Mouse (Mus musculus): ENCODE measurements around the gene Ampd1. TPM values are rescaled to one million over a fixed set of nuclear protein-coding genes. Genes with fewer than 3 reads are reported as not detected.
A peak's percentile ranks its signal among the peaks of the same experiment; 100 is the strongest.

Gene Ampd1
- polyA plus RNA-seq, 1 experiment from 2014 or later = 0.09 TPM

DNA sequence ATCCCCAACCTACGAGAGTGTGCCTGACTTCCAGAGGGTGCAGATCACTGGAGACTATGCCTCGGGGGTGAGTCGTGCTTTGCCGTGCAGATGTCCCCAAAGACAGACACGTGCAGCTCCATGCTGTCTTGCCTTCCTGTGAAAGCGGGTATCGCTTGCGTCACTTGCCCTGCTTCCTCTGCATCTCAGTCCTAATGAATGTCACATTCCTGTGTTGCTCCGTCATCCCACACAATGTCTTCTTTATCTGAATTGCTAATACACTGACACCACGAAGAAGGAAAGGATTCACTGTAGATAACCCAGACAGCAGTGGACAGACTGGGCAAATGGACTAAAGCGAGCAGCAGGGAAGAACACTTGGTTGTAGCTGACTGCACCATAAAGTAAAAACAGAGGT lies 7.2 kb downstream of the Ampd1 start:
- Histone ChIP-seq H3K4me3 (no peak overlapping the region), H3K4me1 (no peaks in the 10 kb centered on the region), H3K9me3 (no peaks in the 10 kb centered on the region), H3K27ac (replicated peaks) (no peak overlapping the region), H3K9ac (replicated peaks) (no peak overlapping the region), H3K27me3 (no peaks in the 10 kb centered on the region), H3K36me3 (no peaks in the 10 kb centered on the region), H3K4me2 (replicated peaks) (no peak overlapping the region)
- 72% methylated on average over 11 of the region's 11 CpGs for WGBS
- ATAC-seq (replicated peaks) = no peak

DNA sequence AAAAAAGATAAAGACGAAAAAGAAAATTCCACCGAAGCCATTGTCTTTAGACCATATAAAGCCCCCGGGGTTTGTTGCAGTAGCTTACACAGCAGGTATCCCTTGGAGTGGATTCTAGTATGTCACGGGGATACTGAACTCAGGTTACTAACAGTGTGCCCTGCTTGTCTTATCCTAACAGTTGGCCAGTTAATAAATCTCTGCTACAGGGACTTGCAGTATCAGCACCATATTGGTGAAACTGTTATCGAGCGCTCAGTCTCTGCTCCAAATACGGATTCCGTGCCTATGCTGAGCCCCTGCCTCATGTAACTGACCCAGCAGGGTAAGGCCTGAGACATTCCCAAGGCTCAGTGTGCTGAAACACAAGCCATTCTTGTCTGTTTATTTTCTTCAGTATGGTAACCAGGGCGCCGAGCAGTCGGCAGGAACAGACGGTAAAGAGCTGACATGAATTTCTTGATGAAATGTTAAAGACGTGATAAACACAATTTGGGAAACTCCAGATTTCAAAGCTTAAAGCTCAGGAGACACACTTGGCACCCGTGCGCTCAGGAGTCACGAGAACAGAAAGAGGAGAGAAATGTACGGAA lies 8.1 kb downstream of the Ampd1 start:
- Histone ChIP-seq H3K9me3 (no peaks in the 10 kb centered on the region), H3K4me1 (no peaks in the 10 kb centered on the region), H3K9ac (replicated peaks) (no peak overlapping the region), H3K4me3 (no peak overlapping the region), H3K4me2 (replicated peaks) (no peak overlapping the region), H3K27ac (replicated peaks) (no peak overlapping the region), H3K27me3 (no peaks in the 10 kb centered on the region), H3K36me3 (no peaks in the 10 kb centered on the region)
- WGBS = 81% methylated on average over 17 of the region's 17 CpGs
- ATAC-seq (replicated peaks) = no peak

DNA sequence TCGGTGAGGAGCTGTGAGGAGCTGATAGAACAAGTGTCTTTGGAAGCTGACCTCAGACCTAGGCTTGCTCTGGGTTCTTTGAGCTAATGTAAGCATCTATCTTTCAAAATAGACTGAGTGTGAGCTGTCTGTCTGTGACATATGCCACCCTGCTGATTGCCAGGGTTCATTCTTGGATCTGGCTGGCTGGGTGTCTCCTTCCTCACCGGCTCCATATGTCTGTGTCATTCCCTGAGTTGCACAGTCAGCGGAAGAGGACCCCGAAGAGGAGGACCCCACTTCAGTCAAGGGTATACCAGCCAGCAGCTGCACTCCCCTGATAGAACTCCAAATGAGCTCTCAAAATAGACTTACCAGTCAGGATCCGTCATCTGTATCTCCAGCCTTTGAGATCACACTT lies 8.9 kb downstream of the Ampd1 start:
- WGBS = 86% methylated on average over 5 of the region's 5 CpGs
- H3K9ac ChIP-seq (replicated peaks) = no peak overlapping the region
- no peaks in the 10 kb centered on the region for H3K9me3 ChIP-seq
- no peak overlapping the region for H3K4me2 ChIP-seq (replicated peaks)
- H3K36me3 ChIP-seq = no peaks in the 10 kb centered on the region
- H3K4me1 ChIP-seq = no peaks in the 10 kb centered on the region
- no peak overlapping the region for H3K27ac ChIP-seq (replicated peaks)
- no peak overlapping the region for H3K4me3 ChIP-seq
- no peak for ATAC-seq (replicated peaks)
- no peaks in the 10 kb centered on the region for H3K27me3 ChIP-seq

DNA sequence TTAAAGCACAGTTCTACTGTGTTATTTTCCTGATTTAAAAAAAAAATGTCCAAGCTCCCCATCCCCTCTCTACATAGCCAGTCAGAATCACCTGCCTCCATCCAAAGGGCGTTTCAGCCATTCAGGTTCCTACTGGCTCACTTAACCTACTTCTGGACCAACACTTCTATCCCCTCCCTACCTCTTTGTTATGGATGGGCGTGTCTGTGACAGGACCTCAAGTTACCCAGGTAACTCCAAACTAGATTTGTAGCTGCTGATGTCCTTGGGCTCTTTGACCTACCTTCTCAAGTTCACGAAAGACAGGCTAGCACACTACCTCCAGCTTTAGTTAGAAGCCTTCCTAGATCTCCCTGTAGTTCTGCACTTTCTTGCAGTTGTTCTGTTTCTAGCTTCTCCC lies 12.2 kb downstream of the Ampd1 start:
- 80% methylated on average over 3 of the region's 3 CpGs for WGBS
- Histone ChIP-seq H3K9ac (replicated peaks) (no peak overlapping the region), H3K27me3 (no peaks in the 10 kb centered on the region), H3K4me2 (replicated peaks) (no peak overlapping the region), H3K4me3 (no peak overlapping the region), H3K27ac (replicated peaks) (no peak overlapping the region), H3K36me3 (no peaks in the 10 kb centered on the region), H3K9me3 (no peaks in the 10 kb centered on the region), H3K4me1 (no peaks in the 10 kb centered on the region)
- ATAC-seq (replicated peaks) = no peak

DNA sequence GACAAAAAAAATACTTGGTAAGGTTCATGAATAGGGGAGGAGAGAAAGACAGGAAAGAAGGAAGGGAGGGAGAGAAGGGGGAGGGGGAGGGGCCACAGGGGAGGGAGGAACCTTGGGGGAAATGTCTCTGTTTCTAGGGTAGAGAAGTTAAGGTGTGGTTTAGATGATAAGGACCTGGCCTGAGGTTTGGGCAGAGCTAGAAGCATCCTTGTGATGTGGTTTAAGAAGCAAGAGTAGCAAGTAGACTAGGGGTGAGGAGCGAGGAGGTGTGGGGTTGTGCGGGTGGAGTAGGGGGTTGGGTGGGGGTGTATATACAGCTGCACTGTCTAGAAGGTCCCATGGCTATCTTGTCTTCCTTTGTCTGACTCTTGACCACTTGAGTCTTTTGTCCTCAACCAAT lies 17.9 kb downstream of the Ampd1 start:
- Histone ChIP-seq H3K4me2 (replicated peaks) (no peak overlapping the region), H3K27me3 (no peaks in the 10 kb centered on the region), H3K4me3 (no peak overlapping the region), H3K27ac (replicated peaks) (no peak overlapping the region), H3K4me1 (no peaks in the 10 kb centered on the region), H3K9ac (replicated peaks) (no peak overlapping the region), H3K36me3 (no peaks in the 10 kb centered on the region), H3K9me3 (no peaks in the 10 kb centered on the region)
- no peak for ATAC-seq (replicated peaks)
- 97% methylated on average over 2 of the region's 2 CpGs for WGBS

DNA sequence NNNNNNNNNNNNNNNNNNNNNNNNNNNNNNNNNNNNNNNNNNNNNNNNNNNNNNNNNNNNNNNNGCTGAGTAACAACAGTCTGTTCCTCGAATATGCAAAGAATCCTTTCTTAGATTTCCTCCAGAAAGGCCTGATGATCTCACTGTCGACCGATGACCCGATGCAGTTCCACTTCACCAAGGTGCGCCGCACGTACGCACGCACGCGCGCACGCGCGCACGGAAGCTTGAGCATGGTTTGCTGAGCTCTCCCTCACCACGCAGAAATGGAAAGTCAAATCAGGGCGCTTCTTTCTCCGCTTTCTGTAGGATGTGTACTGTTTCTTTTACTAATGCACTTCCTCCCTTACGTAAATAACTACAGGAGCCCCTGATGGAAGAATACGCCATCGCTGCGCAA lies 24.8 kb downstream of the Ampd1 start:
- no peak overlapping the region for H3K27ac ChIP-seq (replicated peaks)
- H3K9ac ChIP-seq (replicated peaks) = no peak overlapping the region
- no peak for ATAC-seq (replicated peaks)
- H3K4me3 ChIP-seq = no peak overlapping the region
- H3K36me3 ChIP-seq = no peaks in the 10 kb centered on the region
- H3K9me3 ChIP-seq = no peaks in the 10 kb centered on the region
- H3K4me1 ChIP-seq = peaks cover 14% of the 10 kb centered on the region
- 0 out of 2 replicates have a peak, but pooled peaks cover 4% of the 10 kb centered on the region for H3K27me3 ChIP-seq
- H3K4me2 ChIP-seq (replicated peaks) = no peak overlapping the region
- 82% methylated on average over 23 of the region's 23 CpGs for WGBS

DNA sequence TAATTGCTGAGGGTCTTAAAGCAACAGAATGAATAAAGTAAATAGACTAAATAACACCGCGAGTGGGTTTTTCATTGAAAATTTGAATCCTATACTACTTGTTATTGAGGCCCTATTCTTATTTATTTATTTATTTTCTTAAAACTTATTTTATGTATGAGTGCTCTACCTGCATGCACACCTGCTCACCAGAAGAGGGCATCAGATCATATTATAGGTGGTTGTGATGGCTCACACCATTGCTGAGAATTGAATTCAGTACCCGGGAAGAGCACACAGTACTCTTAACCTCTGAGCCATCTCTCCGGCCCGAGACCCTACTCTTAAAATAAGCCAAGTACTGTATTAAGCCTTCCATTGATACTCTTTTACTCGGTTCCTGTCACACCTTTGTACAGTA lies 25.9 kb downstream of the Ampd1 start:
- Histone ChIP-seq H3K27me3 (peaks cover 11% of the 10 kb centered on the region; the same call in 1 of the 2 replicates), H3K4me2 (replicated peaks) (no peak overlapping the region), H3K9ac (replicated peaks) (no peak overlapping the region), H3K27ac (replicated peaks) (no peak overlapping the region), H3K4me3 (no peak overlapping the region), H3K4me1 (peaks cover 14% of the 10 kb centered on the region), H3K36me3 (no peaks in the 10 kb centered on the region), H3K9me3 (no peaks in the 10 kb centered on the region)
- WGBS = 83% methylated on average over 6 of the region's 6 CpGs
- ATAC-seq (replicated peaks) = no peak

DNA sequence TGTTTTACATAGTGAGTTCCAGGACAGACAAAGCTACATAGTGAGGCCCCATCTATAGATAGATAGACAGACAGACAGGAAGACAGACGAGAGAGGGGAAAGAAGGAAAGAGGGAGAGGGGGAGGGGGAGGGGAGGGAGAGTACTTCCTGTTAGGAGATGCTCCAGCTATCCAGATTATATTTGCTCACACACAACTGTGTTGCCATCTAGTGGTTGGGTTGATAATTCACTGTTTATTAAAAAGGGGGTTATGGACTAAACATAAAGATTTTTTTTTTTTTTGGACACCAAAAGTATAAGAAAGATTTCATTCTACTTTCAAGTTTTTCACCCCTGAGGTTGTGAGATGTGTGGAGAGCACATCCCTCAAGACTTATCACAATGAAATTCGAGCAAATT lies 26.9 kb downstream of the Ampd1 start:
- H3K4me2 ChIP-seq (replicated peaks) = no peak overlapping the region
- peaks cover 11% of the 10 kb centered on the region; the same call in 1 of the 2 replicates for H3K27me3 ChIP-seq
- H3K36me3 ChIP-seq = no peaks in the 10 kb centered on the region
- H3K4me1 ChIP-seq = peaks cover 14% of the 10 kb centered on the region
- H3K9ac ChIP-seq (replicated peaks) = no peak overlapping the region
- no peak for ATAC-seq (replicated peaks)
- 74% methylated on average over 2 of the region's 2 CpGs for WGBS
- H3K9me3 ChIP-seq = no peaks in the 10 kb centered on the region
- no peak overlapping the region for H3K27ac ChIP-seq (replicated peaks)
- no peak overlapping the region for H3K4me3 ChIP-seq

DNA sequence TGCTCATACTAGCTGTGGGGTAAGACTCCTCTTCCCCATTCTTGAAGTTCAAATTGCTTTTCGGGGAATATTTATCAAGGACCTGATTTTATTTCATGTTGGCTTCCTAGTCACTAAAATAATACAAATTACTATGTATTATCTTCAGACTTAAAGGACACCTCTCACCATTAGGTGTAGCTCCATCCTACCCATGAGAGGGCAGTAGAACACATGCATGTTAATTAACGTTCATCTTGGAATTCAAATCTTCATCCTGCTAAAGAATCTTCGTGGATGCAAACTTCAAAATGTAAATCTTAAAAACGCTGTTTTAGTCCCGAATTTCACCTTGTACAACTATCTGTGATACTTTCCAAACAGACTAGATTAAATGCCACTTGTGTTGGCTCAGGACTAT lies 27.4 kb downstream of the Ampd1 start:
- no peak overlapping the region for H3K27ac ChIP-seq (replicated peaks)
- H3K9ac ChIP-seq (replicated peaks) = no peak overlapping the region
- H3K4me3 ChIP-seq = no peak overlapping the region
- ATAC-seq (replicated peaks) = no peak
- 66% methylated on average over 5 of the region's 5 CpGs for WGBS
- peaks cover 14% of the 10 kb centered on the region for H3K4me1 ChIP-seq
- no peak overlapping the region for H3K4me2 ChIP-seq (replicated peaks)
- peaks cover 11% of the 10 kb centered on the region; the same call in 1 of the 2 replicates for H3K27me3 ChIP-seq
- H3K36me3 ChIP-seq = no peaks in the 10 kb centered on the region
- H3K9me3 ChIP-seq = no peaks in the 10 kb centered on the region

DNA sequence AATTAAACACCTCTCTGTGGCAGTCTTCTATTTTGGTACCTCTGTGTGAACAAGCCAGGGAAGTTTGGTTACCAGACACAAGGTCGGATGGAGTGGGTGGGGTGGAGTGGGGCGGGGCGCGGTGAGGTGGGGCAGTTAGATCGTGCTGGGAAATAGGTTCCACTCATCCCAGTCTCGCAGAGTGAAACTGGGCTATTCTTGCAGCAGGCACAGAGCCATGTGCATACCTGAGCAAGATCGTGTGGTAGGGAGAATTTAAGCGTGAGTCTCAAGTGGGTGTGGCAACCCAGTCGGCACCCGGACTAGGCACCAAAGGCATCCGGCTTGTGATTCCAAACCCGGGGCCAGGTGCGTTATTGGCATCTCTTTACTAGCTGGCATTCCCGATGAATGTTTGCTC lies 28.1 kb downstream of the Ampd1 start:
- peak; percentile 20 for ATAC-seq (replicated peaks)
- peak overlapping the region; percentile 91 for H3K4me2 ChIP-seq (replicated peaks)
- H3K4me1 ChIP-seq = peaks cover 14% of the 10 kb centered on the region
- H3K9ac ChIP-seq (replicated peaks) = peak overlapping the region; percentile 49
- H3K27me3 ChIP-seq = peaks cover 11% of the 10 kb centered on the region; the same call in 1 of the 2 replicates
- H3K4me3 ChIP-seq = peak overlapping the region; percentile 55
- 1% methylated on average over 14 of the region's 14 CpGs for WGBS
- no peaks in the 10 kb centered on the region for H3K9me3 ChIP-seq
- H3K27ac ChIP-seq (replicated peaks) = no peak overlapping the region
- no peaks in the 10 kb centered on the region for H3K36me3 ChIP-seq

DNA sequence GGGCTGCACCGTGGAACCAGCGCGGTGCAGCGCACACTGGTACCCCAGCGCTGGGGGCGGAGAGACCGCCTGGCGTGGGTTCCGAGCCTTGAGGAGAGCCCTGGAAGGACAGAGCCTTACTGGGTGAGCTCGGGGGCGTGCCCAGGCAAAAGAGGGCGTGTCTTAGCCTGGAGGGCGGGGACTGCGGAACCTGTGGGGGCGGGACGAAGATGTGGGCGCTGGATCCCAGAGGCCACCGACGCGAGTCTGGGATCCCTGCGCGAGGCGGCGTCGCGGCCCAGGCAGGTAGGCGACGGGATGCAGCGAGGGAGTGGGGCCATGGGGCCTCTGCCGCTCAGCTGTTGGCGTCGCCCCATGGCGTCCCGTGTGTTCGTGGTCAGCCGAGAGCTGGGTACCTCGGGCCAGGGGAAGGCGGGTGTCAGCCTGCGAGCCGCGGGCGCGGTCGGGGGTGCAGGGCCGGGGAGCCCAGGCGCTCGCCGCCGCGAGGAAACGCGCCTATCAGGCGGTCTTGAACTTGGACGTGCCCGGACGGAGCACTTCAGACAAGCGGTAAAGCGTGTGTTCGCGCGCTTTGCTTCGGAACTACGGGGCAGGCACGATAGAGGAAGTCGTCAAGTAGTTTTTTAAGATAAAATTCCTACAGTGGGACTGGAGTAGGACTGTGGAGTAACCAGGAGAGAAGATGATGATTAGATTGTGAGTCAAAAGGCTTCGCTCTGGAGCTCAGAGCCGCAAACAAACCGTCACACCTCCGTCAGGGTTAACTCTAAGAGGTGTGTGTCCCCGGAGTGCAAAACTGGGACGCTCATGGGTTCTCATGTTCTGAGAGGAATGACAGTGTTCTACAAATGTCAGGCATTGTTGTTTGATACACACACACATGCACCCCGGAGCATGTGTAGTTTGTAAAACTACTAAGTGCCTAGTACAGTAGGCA lies 28.9 kb downstream of the Ampd1 start, which contains the start of gene Dennd2c:
Gene Dennd2c (plus strand): TSS at position 151 of the 937 bp plus-strand sequence.
- peak within 1 kb of the TSS; percentile 55 for H3K4me3 ChIP-seq

DNA sequence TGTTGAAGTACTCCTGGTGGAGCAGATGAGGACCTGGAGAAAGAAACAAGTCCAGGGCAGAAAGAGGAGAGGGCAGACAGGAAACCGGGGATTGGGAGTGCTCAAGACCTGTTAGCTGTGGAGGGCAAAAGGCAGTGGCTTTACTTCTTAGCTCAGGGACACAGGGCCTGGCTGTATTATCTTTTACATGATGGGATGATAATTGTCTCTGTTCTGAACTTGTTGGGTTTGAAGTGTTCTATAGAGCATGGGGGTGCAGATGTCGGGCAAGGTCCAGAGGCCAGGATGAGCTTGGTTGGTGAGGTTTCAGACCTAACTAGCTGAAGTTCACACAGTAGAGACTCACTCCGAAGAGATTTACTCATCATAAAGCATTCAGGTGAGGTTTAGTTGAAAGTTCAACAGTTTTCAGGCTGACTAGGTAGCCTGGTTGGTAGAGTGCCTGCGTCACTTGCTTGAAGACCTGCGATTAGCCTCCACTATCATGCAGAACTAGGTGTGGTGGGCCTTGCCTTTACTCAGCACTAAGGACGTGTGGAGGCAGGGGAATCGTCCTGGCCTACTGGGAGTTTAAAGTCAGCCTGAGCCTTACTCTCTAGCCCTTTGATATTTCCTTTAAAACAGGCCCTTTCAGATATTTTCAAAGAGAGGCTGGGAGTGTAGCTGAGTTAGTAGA lies 33.9 kb downstream of the Ampd1 start:
- no peak overlapping the region for H3K4me2 ChIP-seq (replicated peaks)
- H3K9ac ChIP-seq (replicated peaks) = no peak overlapping the region
- ATAC-seq (replicated peaks) = no peak
- 86% methylated on average over 7 of the region's 7 CpGs for WGBS
- H3K4me1 ChIP-seq = peaks cover 4% of the 10 kb centered on the region; the same call in 1 of the 2 replicates
- no peaks in the 10 kb centered on the region for H3K9me3 ChIP-seq
- H3K36me3 ChIP-seq = no peaks in the 10 kb centered on the region
- H3K27ac ChIP-seq (replicated peaks) = no peak overlapping the region
- peaks cover 11% of the 10 kb centered on the region; the same call in 1 of the 2 replicates for H3K27me3 ChIP-seq
- no peak overlapping the region for H3K4me3 ChIP-seq

More for the DNA sequence above, 28.9 kb downstream of the Ampd1 start, which contains the start of gene Dennd2c:
- Histone ChIP-seq H3K9me3 (no peaks in the 10 kb centered on the region), H3K4me1 (peaks cover 14% of the 10 kb centered on the region), H3K27me3 (peaks cover 11% of the 10 kb centered on the region; the same call in 1 of the 2 replicates), H3K27ac (replicated peaks) (no peak within 1 kb of the TSS), H3K9ac (replicated peaks) (peak within 1 kb of the TSS; percentile 49), H3K36me3 (no peaks in the 10 kb centered on the region), H3K4me2 (replicated peaks) (peak within 1 kb of the TSS; percentile 91)
- peak; percentile 97 for ATAC-seq (replicated peaks)
- WGBS = 1% methylated on average over 72 of the region's 72 CpGs

All from forebrain, embryonic 15.5 days (tissue).